Mouse (Mus musculus) erythroblast, embryonic 14.5 days (primary cell): Measurements from ENCODE around the gene Slc45a1.

ENCODE experiments used
- GATA1 ChIP-seq: IDR thresholded peaks from 2 replicates; pipeline ENCODE4 v1.6.1; 2012; ENCODE audit warnings: low read length, inconsistent platforms, mixed read lengths
- TAL1 ChIP-seq: IDR thresholded peaks from 3 replicates; pipeline ENCODE4 v1.6.1; 2012; ENCODE audit warnings: low read length, inconsistent platforms, mixed read lengths

DNA sequence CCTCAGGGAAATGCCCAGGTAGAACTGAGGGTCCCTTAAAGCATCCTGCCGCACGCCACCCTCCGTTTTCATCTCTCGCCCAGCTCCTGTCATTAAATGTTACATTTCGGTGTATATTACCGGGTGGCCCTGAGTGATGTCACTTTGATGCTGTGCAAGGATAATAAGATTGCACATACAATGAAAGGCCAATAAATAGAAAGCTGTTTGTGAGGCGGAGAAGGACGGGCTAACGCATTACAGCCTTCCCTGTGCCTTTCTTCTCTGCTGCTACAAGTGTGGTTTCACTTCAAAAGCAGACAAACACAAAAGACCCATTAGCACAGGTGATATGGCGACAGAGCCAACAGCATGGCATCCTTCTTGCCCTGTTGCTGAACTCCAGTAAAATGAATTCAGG lies 50.5 kb downstream of the Slc45a1 start:
- TF ChIP-seq GATA1 (no peak), TAL1 (no peak)
